Mouse (Mus musculus): Measurements from ENCODE around the gene Egfl8. TPM values are rescaled to one million over a fixed set of nuclear protein-coding genes. Genes with fewer than 3 reads are reported as not detected.

The Egfl8 gene
- polyA plus RNA-seq, 2 experiments = 8.7 to 11.3 TPM

DNA sequence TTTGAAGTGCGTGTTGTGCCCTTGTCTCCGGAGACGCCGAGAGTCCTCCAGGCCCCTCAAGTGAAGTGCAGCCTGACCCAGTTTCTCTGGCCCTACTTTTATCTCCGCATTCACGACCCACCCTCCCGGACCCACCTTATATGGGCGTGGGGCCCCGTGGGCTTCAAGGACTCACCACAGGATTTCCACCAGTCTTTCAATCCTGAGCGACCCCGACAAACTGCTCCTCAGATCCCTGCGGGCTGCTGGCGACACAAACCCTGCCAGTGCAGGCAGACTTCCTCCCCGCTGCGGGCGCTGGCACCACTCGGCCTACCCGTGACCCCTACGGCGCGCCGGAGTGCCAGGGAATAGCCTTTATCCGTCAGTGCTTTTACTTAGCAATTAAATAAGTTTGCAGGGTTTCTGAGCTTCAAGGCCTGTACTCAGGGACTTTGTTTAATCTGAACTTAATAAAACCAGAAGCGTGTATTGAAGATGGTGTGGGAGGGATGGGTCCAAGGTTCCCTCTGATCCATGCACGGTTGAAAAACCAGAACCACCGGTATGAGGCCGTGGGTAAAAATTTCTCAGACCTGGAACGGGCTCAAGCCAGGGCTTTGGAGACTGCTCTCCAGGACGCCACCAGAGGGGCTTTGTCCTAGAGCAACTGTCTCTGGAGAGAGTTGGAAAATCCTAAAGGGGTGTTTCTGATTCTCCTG, 12.3 kb upstream of the Egfl8 start, which contains the start of gene Ppt2:
Gene Ppt2, minus strand, starts transcription at position 568 of the 701 bp plus-strand sequence.
- DNase-seq (ENCODE audit: low spot score) = no peak
- no peak for TF ChIP-seq POLR2A (IDR thresholded peaks at IDR 0.05; ENCODE audit: borderline replicate concordance, extremely low read depth, insufficient read depth, insufficient read length)

DNA sequence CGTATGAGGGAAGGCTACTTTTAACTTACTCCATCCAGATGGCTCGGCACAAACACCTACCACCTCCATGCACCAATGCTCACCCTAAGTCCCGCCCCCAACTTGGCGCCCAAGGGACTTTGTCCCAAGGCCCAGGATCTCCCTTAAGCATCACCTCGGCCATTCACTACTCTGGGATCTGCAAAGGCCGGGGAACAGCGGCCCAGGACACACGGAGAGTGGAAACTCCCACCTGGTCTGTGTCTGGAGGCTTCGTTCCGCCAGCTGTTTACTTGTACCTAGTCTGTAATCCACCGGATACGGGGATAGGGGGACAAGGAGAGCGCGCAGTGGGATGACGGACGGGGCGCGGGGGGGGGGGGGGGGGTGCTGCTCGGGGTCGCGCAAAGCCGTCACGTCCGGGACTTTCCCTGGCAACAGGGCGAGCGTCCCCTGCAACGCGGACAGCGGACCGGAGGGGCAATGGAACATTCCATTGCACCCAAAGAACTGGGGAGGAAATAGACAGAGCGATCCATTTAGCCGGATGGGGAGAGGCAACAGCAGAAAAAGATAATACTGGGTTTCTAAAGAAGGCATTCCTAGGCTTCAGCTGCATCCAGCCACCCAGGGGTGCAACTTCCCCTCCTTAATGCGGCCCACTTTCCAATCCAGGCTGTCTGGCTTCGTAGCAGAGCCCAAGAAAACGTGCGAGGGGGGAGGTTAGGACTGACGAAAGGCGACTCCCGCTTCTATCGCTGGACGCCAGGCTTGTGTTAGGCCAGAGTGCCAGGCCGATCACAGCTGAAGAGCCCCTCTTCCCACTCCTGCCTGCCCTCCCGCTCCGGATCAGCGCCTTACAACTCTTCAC, 11.5 kb upstream of the Egfl8 start:
- H3K4me3 ChIP-seq (replicated peaks; ENCODE audit: low read length) = peak overlapping the region; percentile 81
- ATAC-seq (ENCODE audit: low FRiP score, low read depth) (peak; percentile 86), DNase-seq (ENCODE audit: low spot score) (peak; percentile 94)
- peaks cover 30% of the 10 kb centered on the region for H3K27me3 ChIP-seq (ENCODE audit: control insufficient read depth, insufficient read depth, low read length)
- H3K9ac ChIP-seq (ENCODE audit: low read depth, low read length, severe bottlenecking) = peak overlapping the region; percentile 73
- H3K27ac ChIP-seq (replicated peaks; ENCODE audit: low read depth, low read length) = peak overlapping the region; percentile 92
- H3K36me3 ChIP-seq (ENCODE audit: control insufficient read depth, insufficient read depth, low read length) = peaks cover 27% of the 10 kb centered on the region
- peak overlapping the region; percentile 78 for H3K4me2 ChIP-seq (replicated peaks; ENCODE audit: low read depth, low read length, severe bottlenecking)
- H3K9me3 ChIP-seq (ENCODE audit: control insufficient read depth, low read length) = no peaks in the 10 kb centered on the region
- WGBS = 3% methylated on average over 41 of the region's 45 CpGs
- H3K4me1 ChIP-seq (ENCODE audit: control insufficient read depth, insufficient read depth, low read length) = peaks cover 30% of the 10 kb centered on the region
- 0 out of 2 replicates have a peak, but pooled peaks have one; percentile 9 for TF ChIP-seq POLR2A (IDR thresholded peaks at IDR 0.05; ENCODE audit: borderline replicate concordance, extremely low read depth, insufficient read depth, insufficient read length)

More for the DNA sequence above, 12.3 kb upstream of the Egfl8 start, which contains the start of gene Ppt2:
- peaks cover 36% of the 10 kb centered on the region for H3K27me3 ChIP-seq (ENCODE audit: control insufficient read depth, insufficient read depth, low read length)
- 6% methylated on average over 29 of the region's 29 CpGs for WGBS
- H3K9ac ChIP-seq (ENCODE audit: low read depth, low read length, severe bottlenecking) = peak within 1 kb of the TSS; percentile 73
- 0 out of 2 replicates have a peak, but pooled peaks have one; percentile 8 for ATAC-seq (ENCODE audit: low FRiP score, low read depth)
- peaks cover 19% of the 10 kb centered on the region for H3K36me3 ChIP-seq (ENCODE audit: control insufficient read depth, insufficient read depth, low read length)
- peaks cover 30% of the 10 kb centered on the region for H3K4me1 ChIP-seq (ENCODE audit: control insufficient read depth, insufficient read depth, low read length)
- peak within 1 kb of the TSS; percentile 78 for H3K4me2 ChIP-seq (replicated peaks; ENCODE audit: low read depth, low read length, severe bottlenecking)
- no peaks in the 10 kb centered on the region for H3K9me3 ChIP-seq (ENCODE audit: control insufficient read depth, low read length)
- peak within 1 kb of the TSS; percentile 81 for H3K4me3 ChIP-seq (replicated peaks; ENCODE audit: low read length)
- H3K27ac ChIP-seq (replicated peaks; ENCODE audit: low read depth, low read length) = peak within 1 kb of the TSS; percentile 92

DNA sequence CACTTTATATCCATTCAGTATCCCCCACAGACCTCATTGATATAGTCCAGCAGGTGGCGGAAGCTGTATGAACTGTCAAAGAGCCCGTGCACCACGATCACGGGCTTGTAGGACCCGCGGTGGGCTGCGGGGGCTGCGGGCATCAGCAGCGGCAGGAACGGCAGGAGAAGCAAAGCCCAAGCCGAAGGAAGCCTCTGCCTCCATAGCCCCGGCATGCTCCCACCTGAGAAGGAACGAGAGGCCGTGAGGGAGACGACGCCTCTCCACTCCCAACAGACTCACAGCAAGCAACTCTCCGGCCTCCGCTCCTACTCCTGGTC, 11.0 kb upstream of the Egfl8 start:
- peaks cover 24% of the 10 kb centered on the region for H3K27me3 ChIP-seq (ENCODE audit: control insufficient read depth, insufficient read depth, low read length)
- peak; percentile 19; the same call in 1 of the 2 replicates for ATAC-seq (ENCODE audit: low FRiP score, low read depth)
- H3K27ac ChIP-seq (replicated peaks; ENCODE audit: low read depth, low read length) = peak overlapping the region; percentile 92
- peak overlapping the region; percentile 81 for H3K4me3 ChIP-seq (replicated peaks; ENCODE audit: low read length)
- 0% methylated on average over 18 of the region's 18 CpGs for WGBS
- peaks cover 33% of the 10 kb centered on the region for H3K36me3 ChIP-seq (ENCODE audit: control insufficient read depth, insufficient read depth, low read length)
- peak; percentile 59 for DNase-seq (ENCODE audit: low spot score)
- H3K4me2 ChIP-seq (replicated peaks; ENCODE audit: low read depth, low read length, severe bottlenecking) = peak overlapping the region; percentile 78
- TF ChIP-seq POLR2A (IDR thresholded peaks at IDR 0.05; ENCODE audit: borderline replicate concordance, extremely low read depth, insufficient read depth, insufficient read length) = no peak
- peak overlapping the region; percentile 73 for H3K9ac ChIP-seq (ENCODE audit: low read depth, low read length, severe bottlenecking)
- H3K9me3 ChIP-seq (ENCODE audit: control insufficient read depth, low read length) = no peaks in the 10 kb centered on the region
- H3K4me1 ChIP-seq (ENCODE audit: control insufficient read depth, insufficient read depth, low read length) = peaks cover 26% of the 10 kb centered on the region

DNA sequence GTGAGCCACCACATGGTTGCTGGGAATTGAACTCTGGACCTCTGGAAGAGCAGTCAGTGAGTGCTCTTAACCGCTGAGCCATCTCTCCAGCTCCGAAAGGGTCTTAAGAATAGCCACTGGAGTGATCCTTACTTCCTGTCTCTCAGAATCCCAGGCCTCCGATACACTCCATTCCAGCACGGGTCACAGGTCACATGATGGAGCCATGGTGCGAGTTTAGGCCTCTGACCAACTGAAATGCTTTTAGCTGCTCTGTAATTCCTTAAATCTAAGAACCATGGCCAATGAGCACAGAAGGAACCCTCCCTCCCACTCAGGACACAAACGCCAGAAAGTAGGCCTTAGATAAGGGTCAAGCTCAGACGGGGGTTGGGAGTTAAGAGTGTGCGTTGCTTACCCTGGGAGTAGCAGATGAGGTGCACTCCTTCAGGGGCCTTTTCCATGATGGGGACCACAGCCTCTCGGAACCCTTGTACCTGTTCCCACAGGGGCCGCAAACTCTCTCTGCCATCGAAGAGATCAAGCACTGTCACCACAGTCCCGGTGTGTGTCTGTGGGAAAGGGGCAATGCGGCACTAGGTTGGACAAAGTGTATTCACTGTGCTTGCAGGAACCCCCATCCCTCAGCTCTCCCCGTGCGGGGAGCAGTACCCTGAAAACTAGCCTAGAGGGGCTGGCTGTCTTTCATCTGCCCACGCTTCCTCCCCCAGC, 10.4 kb upstream of the Egfl8 start:
- peak overlapping the region; percentile 78 for H3K4me2 ChIP-seq (replicated peaks; ENCODE audit: low read depth, low read length, severe bottlenecking)
- ATAC-seq (ENCODE audit: low FRiP score, low read depth) (no peak), DNase-seq (ENCODE audit: low spot score) (no peak)
- H3K27ac ChIP-seq (replicated peaks; ENCODE audit: low read depth, low read length) = 0 out of 2 replicates have a peak overlapping the region, but pooled peaks have one; percentile 92
- H3K36me3 ChIP-seq (ENCODE audit: control insufficient read depth, insufficient read depth, low read length) = peaks cover 37% of the 10 kb centered on the region
- no peak for TF ChIP-seq POLR2A (IDR thresholded peaks at IDR 0.05; ENCODE audit: borderline replicate concordance, extremely low read depth, insufficient read depth, insufficient read length)
- H3K9ac ChIP-seq (ENCODE audit: low read depth, low read length, severe bottlenecking) = peak overlapping the region; percentile 73
- 53% methylated on average over 16 of the region's 16 CpGs for WGBS
- peaks cover 24% of the 10 kb centered on the region for H3K4me1 ChIP-seq (ENCODE audit: control insufficient read depth, insufficient read depth, low read length)
- H3K27me3 ChIP-seq (ENCODE audit: control insufficient read depth, insufficient read depth, low read length) = peaks cover 19% of the 10 kb centered on the region
- no peaks in the 10 kb centered on the region for H3K9me3 ChIP-seq (ENCODE audit: control insufficient read depth, low read length)
- peak overlapping the region; percentile 81 for H3K4me3 ChIP-seq (replicated peaks; ENCODE audit: low read length)

DNA sequence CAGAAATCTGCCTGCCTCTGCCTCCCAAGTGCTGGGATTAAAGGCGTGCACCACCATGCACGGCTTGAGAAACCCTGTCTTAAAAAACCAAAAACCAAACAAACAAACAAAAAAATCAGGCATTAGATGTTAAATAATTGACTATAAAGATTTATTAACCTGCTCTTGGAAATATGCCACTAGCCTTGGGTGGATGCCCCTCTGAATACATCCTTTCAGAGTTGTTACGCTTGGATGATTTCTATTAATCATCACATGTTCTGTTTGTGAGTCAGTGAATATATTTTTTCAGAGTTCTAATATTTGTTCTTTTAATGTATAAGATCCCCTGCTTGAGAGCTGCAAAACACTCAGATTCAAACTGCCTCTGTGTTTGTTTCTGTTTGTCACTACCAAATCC, 9.2 kb upstream of the Egfl8 start:
- Histone ChIP-seq H3K9me3 (ENCODE audit: control insufficient read depth, low read length) (no peaks in the 10 kb centered on the region), H3K9ac (ENCODE audit: low read depth, low read length, severe bottlenecking) (no peak overlapping the region), H3K4me3 (replicated peaks; ENCODE audit: low read length) (no peak overlapping the region), H3K36me3 (ENCODE audit: control insufficient read depth, insufficient read depth, low read length) (peaks cover 46% of the 10 kb centered on the region), H3K27ac (replicated peaks; ENCODE audit: low read depth, low read length) (no peak overlapping the region), H3K4me2 (replicated peaks; ENCODE audit: low read depth, low read length, severe bottlenecking) (no peak overlapping the region), H3K27me3 (ENCODE audit: control insufficient read depth, insufficient read depth, low read length) (peaks cover 6% of the 10 kb centered on the region), H3K4me1 (ENCODE audit: control insufficient read depth, insufficient read depth, low read length) (peaks cover 18% of the 10 kb centered on the region)
- 92% methylated on average over 3 of the region's 3 CpGs for WGBS
- no peak for ATAC-seq (ENCODE audit: low FRiP score, low read depth)
- TF ChIP-seq POLR2A (IDR thresholded peaks at IDR 0.05; ENCODE audit: borderline replicate concordance, extremely low read depth, insufficient read depth, insufficient read length) = no peak
- no peak for DNase-seq (ENCODE audit: low spot score)
